Mouse (Mus musculus) liver, adult (tissue): Measurements from ENCODE around the gene Lrrc8c.

ENCODE experiments used
- GATA4 ChIP-seq: IDR thresholded peaks from 2 replicates; pipeline ENCODE4 v1.6.1; 2014; ENCODE audit warnings: mild to moderate bottlenecking, low read length; ENCODE audit not compliant: insufficient replicate concordance

The Lrrc8c gene

GRCm38 (mm10) chr5:105624257-105624656 is 105.1 kb downstream of the Lrrc8c start:
- TF ChIP-seq GATA4, result peak; percentile 70; the same call in 1 of the 2 replicates

- no peak for TF ChIP-seq GATA4
These were observed 106.4 kb downstream of the Lrrc8c start for GRCm38 (mm10) chr5:105625504-105626150.

GRCm38 (mm10) chr5:105626355-105626754 is 107.2 kb downstream of the Lrrc8c start:
- no peak for TF ChIP-seq GATA4

- no peak for TF ChIP-seq GATA4
These were observed 107.9 kb downstream of the Lrrc8c start for GRCm38 (mm10) chr5:105627093-105627492.

GRCm38 (mm10) chr5:105629955-105630354 is 110.8 kb downstream of the Lrrc8c start:
- no peak for TF ChIP-seq GATA4

- no peak for TF ChIP-seq GATA4
These were observed 112.9 kb downstream of the Lrrc8c start for GRCm38 (mm10) chr5:105632066-105632465.

- no peak for TF ChIP-seq GATA4
These were observed 116.4 kb downstream of the Lrrc8c start for GRCm38 (mm10) chr5:105635576-105635975.

GRCm38 (mm10) chr5:105636484-105637191 is 117.5 kb downstream of the Lrrc8c start:
- no peak for TF ChIP-seq GATA4

- TF ChIP-seq GATA4, result no peak
These were observed 119.7 kb downstream of the Lrrc8c start for GRCm38 (mm10) chr5:105638916-105639315.

GRCm38 (mm10) chr5:105639363-105639762 is 120.2 kb downstream of the Lrrc8c start:
- no peak for TF ChIP-seq GATA4

GRCm38 (mm10) chr5:105642517-105642916 is 123.3 kb downstream of the Lrrc8c start:
- no peak for TF ChIP-seq GATA4

GRCm38 (mm10) chr5:105643276-105643675 is 124.1 kb downstream of the Lrrc8c start:
- no peak for TF ChIP-seq GATA4

GRCm38 (mm10) chr5:105644195-105644594 is 125.0 kb downstream of the Lrrc8c start:
- no peak for TF ChIP-seq GATA4

- TF ChIP-seq GATA4, result no peak
These were observed 127.9 kb downstream of the Lrrc8c start for GRCm38 (mm10) chr5:105647094-105647493.

- no peak for TF ChIP-seq GATA4
These were observed 129.6 kb downstream of the Lrrc8c start for GRCm38 (mm10) chr5:105648648-105649287.

GRCm38 (mm10) chr5:105649514-105650001 is 130.4 kb downstream of the Lrrc8c start:
- TF ChIP-seq GATA4, result peak; percentile 41; the same call in 1 of the 2 replicates
